Mouse (Mus musculus): ENCODE data around the gene Tmem108. TPM values are rescaled to one million over a fixed set of nuclear protein-coding genes. Genes with fewer than 3 reads are reported as not detected.

Gene Tmem108
- polyA plus RNA-seq, 1 experiment from 2014 or later: 14.2 TPM

DNA sequence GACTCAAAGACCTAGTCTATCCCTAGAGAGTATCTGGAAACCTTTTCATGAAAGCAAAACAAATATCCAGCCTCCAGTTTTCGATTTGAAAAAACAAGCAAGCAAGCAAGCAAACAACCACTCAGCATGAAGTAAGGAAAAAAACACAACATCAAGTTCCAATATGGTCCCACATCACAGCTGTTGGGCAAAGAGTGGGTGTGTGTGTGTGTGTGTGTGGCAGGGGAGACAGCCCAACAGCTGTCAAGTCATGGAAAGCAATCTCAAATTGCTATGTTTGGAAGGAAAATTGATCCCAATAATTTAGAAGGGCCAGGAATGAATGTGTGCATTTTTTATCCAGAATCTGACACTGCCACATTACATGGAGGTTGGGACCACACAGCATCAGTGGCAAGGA lies 155.6 kb downstream of the Tmem108 start:
- Histone ChIP-seq H3K27ac (replicated peaks; ENCODE audit: low read depth, low read length) (no peak overlapping the region), H3K4me2 (ENCODE audit: low read depth, low read length) (no peak overlapping the region), H3K27me3 (ENCODE audit: control insufficient read depth, insufficient read depth, low read length) (no peaks in the 10 kb centered on the region), H3K36me3 (replicated peaks; ENCODE audit: control insufficient read depth, insufficient read depth, low read depth, low read length) (no peaks in the 10 kb centered on the region), H3K4me3 (ENCODE audit: low read depth, low read length) (no peak overlapping the region), H3K9me3 (replicated peaks; ENCODE audit: control insufficient read depth, low read length) (no peaks in the 10 kb centered on the region), H3K4me1 (ENCODE audit: control insufficient read depth, insufficient read depth, low read length) (no peaks in the 10 kb centered on the region; the same call in 1 of the 2 replicates), H3K9ac (replicated peaks; ENCODE audit: low read length) (no peak overlapping the region)
- ATAC-seq (replicated peaks; ENCODE audit: insufficient number of reproducible peaks, low FRiP score, low TSS enrichment, low read depth) (no peak), DNase-seq (ENCODE audit: low spot score) (no peak)
- WGBS: 61% methylated on average over 1 of the region's 1 CpGs

DNA sequence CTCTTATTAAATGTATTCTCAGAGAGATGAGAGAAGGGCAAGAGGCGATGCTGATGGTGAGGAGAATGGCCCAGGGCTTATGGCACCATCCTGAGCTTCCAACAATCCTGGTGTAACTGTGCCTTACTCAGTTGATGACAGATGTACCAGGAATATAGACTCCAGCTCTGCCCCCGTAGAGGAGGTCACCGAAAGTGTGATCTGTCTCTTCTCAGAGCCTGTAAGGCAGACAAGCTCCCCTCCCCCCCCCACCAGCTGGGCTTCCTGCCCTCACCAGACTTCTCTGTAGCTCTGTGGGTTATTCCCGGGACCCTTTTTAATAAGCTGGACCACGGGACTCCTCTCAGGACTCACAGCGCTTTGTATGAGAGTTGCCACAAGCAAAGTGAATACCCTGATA lies 157.8 kb downstream of the Tmem108 start:
- no peaks in the 10 kb centered on the region for H3K27me3 ChIP-seq (ENCODE audit: control insufficient read depth, insufficient read depth, low read length)
- WGBS: 61% methylated on average over 6 of the region's 6 CpGs
- no peak for DNase-seq (ENCODE audit: low spot score)
- H3K27ac ChIP-seq (replicated peaks; ENCODE audit: low read depth, low read length): no peak overlapping the region
- no peak overlapping the region for H3K4me2 ChIP-seq (ENCODE audit: low read depth, low read length)
- no peak for ATAC-seq (replicated peaks; ENCODE audit: insufficient number of reproducible peaks, low FRiP score, low TSS enrichment, low read depth)
- H3K9me3 ChIP-seq (replicated peaks; ENCODE audit: control insufficient read depth, low read length): no peaks in the 10 kb centered on the region
- no peak overlapping the region for H3K9ac ChIP-seq (replicated peaks; ENCODE audit: low read length)
- H3K4me1 ChIP-seq (ENCODE audit: control insufficient read depth, insufficient read depth, low read length): no peaks in the 10 kb centered on the region; the same call in 1 of the 2 replicates
- no peak overlapping the region for H3K4me3 ChIP-seq (ENCODE audit: low read depth, low read length)
- H3K36me3 ChIP-seq (replicated peaks; ENCODE audit: control insufficient read depth, insufficient read depth, low read depth, low read length): no peaks in the 10 kb centered on the region

DNA sequence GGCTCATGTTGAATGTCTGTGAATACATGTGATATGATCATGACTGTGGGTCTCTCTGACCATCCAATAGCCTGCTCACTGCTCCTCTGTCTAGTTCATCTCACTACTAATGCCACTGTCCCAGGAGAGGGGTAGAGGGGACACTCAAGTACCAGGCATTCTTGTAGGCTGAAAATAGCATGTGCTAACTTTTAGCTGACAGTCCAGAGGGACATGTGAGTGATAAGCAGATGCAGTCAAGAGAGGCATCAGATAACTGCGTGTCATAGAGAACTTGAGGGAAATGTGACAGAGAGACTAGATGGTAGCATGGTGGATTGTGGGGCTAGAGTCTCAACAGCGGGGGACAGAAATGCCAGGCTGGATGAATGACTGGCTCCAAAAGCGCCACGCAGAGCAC lies 159.8 kb downstream of the Tmem108 start:
- H3K36me3 ChIP-seq (replicated peaks; ENCODE audit: control insufficient read depth, insufficient read depth, low read depth, low read length): no peaks in the 10 kb centered on the region
- no peak overlapping the region for H3K4me2 ChIP-seq (ENCODE audit: low read depth, low read length)
- 93% methylated on average over 4 of the region's 4 CpGs for WGBS
- H3K4me1 ChIP-seq (ENCODE audit: control insufficient read depth, insufficient read depth, low read length): no peaks in the 10 kb centered on the region; the same call in 1 of the 2 replicates
- H3K4me3 ChIP-seq (ENCODE audit: low read depth, low read length): no peak overlapping the region
- no peaks in the 10 kb centered on the region for H3K9me3 ChIP-seq (replicated peaks; ENCODE audit: control insufficient read depth, low read length)
- H3K27ac ChIP-seq (replicated peaks; ENCODE audit: low read depth, low read length): no peak overlapping the region
- H3K27me3 ChIP-seq (ENCODE audit: control insufficient read depth, insufficient read depth, low read length): no peaks in the 10 kb centered on the region
- ATAC-seq (replicated peaks; ENCODE audit: insufficient number of reproducible peaks, low FRiP score, low TSS enrichment, low read depth) (no peak), DNase-seq (ENCODE audit: low spot score) (no peak)
- H3K9ac ChIP-seq (replicated peaks; ENCODE audit: low read length): no peak overlapping the region

DNA sequence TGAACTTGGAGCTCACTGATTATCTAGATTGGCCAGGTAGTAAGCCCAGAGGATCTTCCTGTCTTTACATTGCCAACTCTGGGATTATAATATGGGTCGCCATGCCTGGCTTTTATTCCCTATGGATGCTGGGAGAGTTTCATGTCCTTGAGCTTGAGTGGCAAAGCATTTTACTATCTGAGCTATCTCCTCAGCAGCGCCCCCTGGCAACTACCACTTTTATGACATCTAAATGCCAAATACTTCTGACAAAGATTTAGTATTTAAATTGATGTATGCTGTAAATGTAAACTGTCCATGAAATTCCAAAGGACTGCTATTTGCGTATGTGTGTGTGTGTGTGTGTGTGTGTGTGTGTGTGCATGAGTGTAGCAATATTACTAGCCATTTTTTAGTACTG lies 160.8 kb downstream of the Tmem108 start:
- H3K4me1 ChIP-seq (ENCODE audit: control insufficient read depth, insufficient read depth, low read length): no peaks in the 10 kb centered on the region; the same call in 1 of the 2 replicates
- no peaks in the 10 kb centered on the region for H3K27me3 ChIP-seq (ENCODE audit: control insufficient read depth, insufficient read depth, low read length)
- peak; percentile 30 for DNase-seq (ENCODE audit: low spot score)
- no peak overlapping the region for H3K4me2 ChIP-seq (ENCODE audit: low read depth, low read length)
- H3K9ac ChIP-seq (replicated peaks; ENCODE audit: low read length): no peak overlapping the region
- H3K36me3 ChIP-seq (replicated peaks; ENCODE audit: control insufficient read depth, insufficient read depth, low read depth, low read length): no peaks in the 10 kb centered on the region
- H3K27ac ChIP-seq (replicated peaks; ENCODE audit: low read depth, low read length): no peak overlapping the region
- no peak overlapping the region for H3K4me3 ChIP-seq (ENCODE audit: low read depth, low read length)
- H3K9me3 ChIP-seq (replicated peaks; ENCODE audit: control insufficient read depth, low read length): no peaks in the 10 kb centered on the region
- 54% methylated on average over 3 of the region's 3 CpGs for WGBS
- no peak for ATAC-seq (replicated peaks; ENCODE audit: insufficient number of reproducible peaks, low FRiP score, low TSS enrichment, low read depth)

DNA sequence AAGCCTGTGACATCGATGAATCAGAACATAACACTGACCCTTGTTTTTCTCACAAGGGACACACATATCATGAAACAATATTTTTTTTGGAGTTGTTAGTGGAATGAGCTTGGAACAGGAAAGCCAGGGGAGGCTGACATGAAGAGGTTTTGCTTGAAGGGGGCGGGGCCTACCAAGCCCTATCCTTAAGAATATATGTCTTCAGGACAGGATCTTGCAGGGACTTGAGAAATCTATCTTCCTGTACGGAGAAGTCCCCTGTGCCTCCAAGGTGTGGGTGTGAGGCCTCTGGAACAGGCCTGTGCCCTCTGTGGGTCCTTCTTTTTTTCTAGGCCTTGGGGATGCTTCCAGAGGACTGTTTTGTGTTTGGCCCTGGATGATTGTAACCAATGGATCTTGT lies 161.7 kb downstream of the Tmem108 start:
- Histone ChIP-seq H3K9me3 (replicated peaks; ENCODE audit: control insufficient read depth, low read length) (no peaks in the 10 kb centered on the region), H3K4me2 (ENCODE audit: low read depth, low read length) (no peak overlapping the region), H3K36me3 (replicated peaks; ENCODE audit: control insufficient read depth, insufficient read depth, low read depth, low read length) (no peaks in the 10 kb centered on the region), H3K4me1 (ENCODE audit: control insufficient read depth, insufficient read depth, low read length) (no peaks in the 10 kb centered on the region; the same call in 1 of the 2 replicates), H3K9ac (replicated peaks; ENCODE audit: low read length) (no peak overlapping the region), H3K27ac (replicated peaks; ENCODE audit: low read depth, low read length) (no peak overlapping the region), H3K4me3 (ENCODE audit: low read depth, low read length) (no peak overlapping the region), H3K27me3 (ENCODE audit: control insufficient read depth, insufficient read depth, low read length) (no peaks in the 10 kb centered on the region)
- ATAC-seq (replicated peaks; ENCODE audit: insufficient number of reproducible peaks, low FRiP score, low TSS enrichment, low read depth) (no peak), DNase-seq (ENCODE audit: low spot score) (no peak)
- WGBS: 84% methylated on average over 3 of the region's 3 CpGs

DNA sequence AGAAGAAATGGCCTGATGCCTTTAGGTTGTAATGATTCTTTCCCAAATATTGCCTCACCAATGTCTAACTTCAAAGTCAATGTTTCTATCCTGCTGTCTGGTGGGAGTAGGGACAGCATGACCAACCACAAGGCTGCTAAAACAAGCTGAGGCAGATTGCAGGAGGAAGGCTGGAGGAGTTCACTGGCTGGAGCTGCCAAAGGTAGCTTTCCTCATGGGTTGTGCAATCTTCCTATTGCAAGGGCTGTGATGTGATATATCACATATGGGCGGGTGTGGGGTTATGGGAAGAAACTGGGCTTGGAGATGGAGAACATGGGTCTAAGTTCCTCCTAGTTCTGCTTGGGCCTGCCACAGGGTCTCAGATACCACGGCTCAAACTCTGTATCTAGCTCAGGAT lies 163.8 kb downstream of the Tmem108 start:
- H3K27me3 ChIP-seq (ENCODE audit: control insufficient read depth, insufficient read depth, low read length): no peaks in the 10 kb centered on the region
- no peaks in the 10 kb centered on the region for H3K9me3 ChIP-seq (replicated peaks; ENCODE audit: control insufficient read depth, low read length)
- H3K4me2 ChIP-seq (ENCODE audit: low read depth, low read length): no peak overlapping the region
- ATAC-seq (replicated peaks; ENCODE audit: insufficient number of reproducible peaks, low FRiP score, low TSS enrichment, low read depth): no peak
- no peak for DNase-seq (ENCODE audit: low spot score)
- H3K9ac ChIP-seq (replicated peaks; ENCODE audit: low read length): no peak overlapping the region
- no peak overlapping the region for H3K27ac ChIP-seq (replicated peaks; ENCODE audit: low read depth, low read length)
- no peak overlapping the region for H3K4me3 ChIP-seq (ENCODE audit: low read depth, low read length)
- no peaks in the 10 kb centered on the region for H3K4me1 ChIP-seq (ENCODE audit: control insufficient read depth, insufficient read depth, low read length)
- H3K36me3 ChIP-seq (replicated peaks; ENCODE audit: control insufficient read depth, insufficient read depth, low read depth, low read length): no peaks in the 10 kb centered on the region
- 82% methylated on average over 2 of the region's 2 CpGs for WGBS

DNA sequence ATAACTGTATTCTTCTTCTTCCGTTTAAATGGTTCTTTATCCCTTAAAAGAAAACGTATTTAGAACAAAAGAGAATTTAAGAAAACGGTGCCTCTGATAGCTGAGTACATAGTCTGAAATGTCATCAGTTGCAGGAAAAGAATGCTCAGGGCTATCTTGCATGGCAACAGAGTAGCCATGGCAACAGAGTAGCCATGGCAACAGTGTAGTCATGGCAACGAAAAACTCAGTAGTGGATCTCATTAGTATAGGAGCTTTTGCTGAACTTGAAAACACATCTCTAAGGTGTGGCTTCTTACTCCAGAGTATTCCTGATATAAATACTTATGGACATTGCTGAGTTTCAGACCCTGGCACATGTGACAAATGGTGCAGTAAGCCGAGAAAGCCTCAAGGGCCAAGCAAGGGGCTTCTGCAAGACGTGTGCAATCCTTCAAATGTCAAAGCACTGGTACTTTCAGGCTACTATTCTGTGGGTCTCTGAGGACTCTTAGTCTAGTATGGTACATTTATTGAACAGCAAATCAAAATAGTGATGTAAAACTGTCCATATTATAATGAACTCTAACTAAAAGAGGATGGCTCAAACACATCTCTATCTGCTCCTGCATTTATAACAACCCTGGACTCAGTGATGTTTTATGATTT lies 166.3 kb downstream of the Tmem108 start:
- Histone ChIP-seq H3K27me3 (ENCODE audit: control insufficient read depth, insufficient read depth, low read length) (no peaks in the 10 kb centered on the region), H3K4me3 (ENCODE audit: low read depth, low read length) (no peak overlapping the region), H3K27ac (replicated peaks; ENCODE audit: low read depth, low read length) (no peak overlapping the region), H3K9ac (replicated peaks; ENCODE audit: low read length) (no peak overlapping the region), H3K36me3 (replicated peaks; ENCODE audit: control insufficient read depth, insufficient read depth, low read depth, low read length) (no peaks in the 10 kb centered on the region), H3K4me1 (ENCODE audit: control insufficient read depth, insufficient read depth, low read length) (no peaks in the 10 kb centered on the region), H3K4me2 (ENCODE audit: low read depth, low read length) (no peak overlapping the region), H3K9me3 (replicated peaks; ENCODE audit: control insufficient read depth, low read length) (no peaks in the 10 kb centered on the region)
- 58% methylated on average over 6 of the region's 6 CpGs for WGBS
- ATAC-seq (replicated peaks; ENCODE audit: insufficient number of reproducible peaks, low FRiP score, low TSS enrichment, low read depth) (peak; percentile 61; the same call in 1 of the 2 replicates), DNase-seq (ENCODE audit: low spot score) (peak; percentile 88)

DNA sequence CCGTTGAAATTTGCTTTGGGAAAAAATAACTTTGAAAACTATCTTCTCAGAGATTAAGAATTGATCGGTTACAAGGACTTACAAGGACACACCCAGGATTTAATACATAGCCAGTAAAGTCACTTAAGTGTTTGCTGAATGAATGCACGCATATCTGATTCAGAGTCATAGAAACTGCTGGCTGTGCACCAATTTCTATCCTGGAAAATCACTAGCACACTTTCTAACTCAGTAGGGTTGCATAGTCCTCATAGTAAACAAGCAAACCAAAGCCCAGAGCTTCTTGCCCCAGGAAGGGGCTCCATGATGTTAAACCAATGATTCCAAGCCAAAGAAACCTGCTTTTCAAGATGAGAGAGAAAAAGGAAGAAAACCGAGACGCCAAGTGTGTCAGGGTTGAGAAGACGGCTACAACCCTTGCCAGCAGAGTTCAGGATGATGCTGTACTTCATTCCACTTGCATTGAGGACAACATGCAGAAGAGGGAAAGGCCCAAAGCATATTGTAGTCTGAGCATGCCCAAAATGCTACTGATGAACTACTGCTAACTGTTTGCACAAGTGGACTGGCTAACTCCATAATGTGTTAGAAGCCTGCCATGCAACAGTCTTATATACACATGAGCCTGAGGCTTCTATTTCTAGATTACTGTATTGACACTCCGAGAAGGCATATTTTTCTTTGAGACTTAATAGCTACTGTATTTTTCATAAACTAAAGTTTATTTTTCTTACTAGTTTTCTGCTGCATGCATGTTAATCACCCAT lies 167.0 kb downstream of the Tmem108 start:
- Histone ChIP-seq H3K4me1 (ENCODE audit: control insufficient read depth, insufficient read depth, low read length) (no peaks in the 10 kb centered on the region), H3K27ac (replicated peaks; ENCODE audit: low read depth, low read length) (no peak overlapping the region), H3K4me3 (ENCODE audit: low read depth, low read length) (no peak overlapping the region), H3K9me3 (replicated peaks; ENCODE audit: control insufficient read depth, low read length) (no peaks in the 10 kb centered on the region), H3K9ac (replicated peaks; ENCODE audit: low read length) (no peak overlapping the region), H3K36me3 (replicated peaks; ENCODE audit: control insufficient read depth, insufficient read depth, low read depth, low read length) (no peaks in the 10 kb centered on the region), H3K4me2 (ENCODE audit: low read depth, low read length) (no peak overlapping the region), H3K27me3 (ENCODE audit: control insufficient read depth, insufficient read depth, low read length) (no peaks in the 10 kb centered on the region)
- WGBS: 88% methylated on average over 7 of the region's 7 CpGs
- ATAC-seq (replicated peaks; ENCODE audit: insufficient number of reproducible peaks, low FRiP score, low TSS enrichment, low read depth): no peak
- no peak for DNase-seq (ENCODE audit: low spot score)
